Mouse (Mus musculus): ENCODE results near the gene Taf6l. TPM values are rescaled to one million over a fixed set of nuclear protein-coding genes. Genes with fewer than 3 reads are reported as not detected.
"Not testable (repeated sequence)": the region's sequence is repeated elsewhere in the genome, so short reads cannot be mapped to it uniquely, and the experiment has no call there.

Gene Taf6l
- polyA plus RNA-seq, 1 experiment from 2014 or later = 17.4 TPM

DNA sequence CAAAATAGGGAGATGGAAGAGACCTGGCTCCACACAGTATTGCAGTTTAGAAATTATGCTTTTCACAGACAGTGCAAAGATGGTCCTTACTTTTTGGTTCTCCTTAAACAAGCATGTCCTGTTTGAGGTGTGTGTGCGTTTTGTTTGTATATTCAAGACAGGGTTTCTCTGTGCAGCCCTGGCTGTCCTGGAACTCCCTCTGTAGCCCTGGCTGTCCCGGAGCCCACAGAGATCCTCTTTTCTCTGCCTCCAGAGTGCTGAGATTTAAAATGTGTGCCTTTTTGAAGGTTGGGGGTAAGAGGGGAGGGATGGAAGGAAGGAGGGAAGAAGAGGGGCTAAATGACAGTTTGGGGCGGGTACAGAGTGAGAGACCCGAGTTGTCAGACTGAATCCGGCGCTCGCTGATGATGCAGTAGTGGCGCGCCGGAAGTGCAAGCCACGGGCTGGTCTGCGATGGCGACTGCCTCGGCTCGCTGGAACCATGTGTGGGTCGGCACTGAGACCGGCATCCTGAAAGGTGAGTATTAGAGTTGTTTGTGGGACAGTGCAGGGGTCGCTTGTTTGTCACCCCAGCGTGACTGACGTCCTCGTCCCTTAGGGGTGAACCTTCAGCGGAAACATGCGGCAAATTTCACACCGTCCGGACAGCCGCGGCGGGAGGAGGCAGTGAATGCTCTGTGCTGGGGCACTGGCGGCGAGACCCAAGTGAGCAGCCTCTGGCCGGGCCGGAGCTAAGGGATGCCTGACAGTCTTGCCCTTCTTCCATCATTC lies 50.6 kb downstream of the Taf6l start, which contains the start of gene Wdr74:
Wdr74 (plus strand) TSS at position 439 of the 771 bp plus-strand sequence.
- Histone ChIP-seq H3K36me3 (ENCODE audit: control insufficient read depth, insufficient read depth) (peaks cover 26% of the 10 kb centered on the region), H3K9me3 (replicated peaks; ENCODE audit: control insufficient read depth, low read length) (no peaks in the 10 kb centered on the region), H3K4me2 (ENCODE audit: low read depth, low read length) (peak within 1 kb of the TSS; percentile 96), H3K27ac (ENCODE audit: low read length) (peak within 1 kb of the TSS; percentile 71), H3K4me3 (ENCODE audit: low read length) (peak within 1 kb of the TSS; percentile 62), H3K27me3 (ENCODE audit: control insufficient read depth, insufficient read depth, low read length) (no peaks in the 10 kb centered on the region), H3K4me1 (ENCODE audit: control insufficient read depth, insufficient read depth, low read length) (peaks cover 10% of the 10 kb centered on the region), H3K9ac (ENCODE audit: low read length) (peak within 1 kb of the TSS; percentile 88)
- peak; percentile 90 for ATAC-seq (replicated peaks; ENCODE audit: extremely low read depth, insufficient read depth, low FRiP score)
- WGBS = 0% methylated on average over 32 of the region's 32 CpGs

DNA sequence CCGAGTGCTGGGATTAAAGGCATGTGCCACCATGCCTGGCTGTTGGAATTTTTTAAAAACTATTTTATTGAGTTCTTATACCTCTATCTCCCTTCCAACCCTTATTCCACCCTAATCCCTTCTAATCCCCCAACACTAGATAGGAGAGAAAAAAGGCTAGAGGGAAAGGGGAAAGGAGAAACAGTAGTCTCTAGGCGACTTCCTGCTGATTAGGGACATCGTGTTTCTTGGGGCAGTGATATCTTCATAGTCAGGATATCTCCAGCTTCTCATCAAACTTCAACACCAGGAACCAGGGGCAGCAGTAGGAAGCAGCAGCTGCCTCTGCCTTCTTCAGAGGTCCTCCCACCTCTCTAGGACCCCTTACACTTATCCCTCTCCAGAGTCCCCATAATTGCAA lies 51.9 kb downstream of the Taf6l start:
- 49% methylated on average over 3 of the region's 3 CpGs for WGBS
- H3K4me1 ChIP-seq (ENCODE audit: control insufficient read depth, insufficient read depth, low read length) = peaks cover 8% of the 10 kb centered on the region
- ATAC-seq (replicated peaks; ENCODE audit: extremely low read depth, insufficient read depth, low FRiP score) = no peak

DNA sequence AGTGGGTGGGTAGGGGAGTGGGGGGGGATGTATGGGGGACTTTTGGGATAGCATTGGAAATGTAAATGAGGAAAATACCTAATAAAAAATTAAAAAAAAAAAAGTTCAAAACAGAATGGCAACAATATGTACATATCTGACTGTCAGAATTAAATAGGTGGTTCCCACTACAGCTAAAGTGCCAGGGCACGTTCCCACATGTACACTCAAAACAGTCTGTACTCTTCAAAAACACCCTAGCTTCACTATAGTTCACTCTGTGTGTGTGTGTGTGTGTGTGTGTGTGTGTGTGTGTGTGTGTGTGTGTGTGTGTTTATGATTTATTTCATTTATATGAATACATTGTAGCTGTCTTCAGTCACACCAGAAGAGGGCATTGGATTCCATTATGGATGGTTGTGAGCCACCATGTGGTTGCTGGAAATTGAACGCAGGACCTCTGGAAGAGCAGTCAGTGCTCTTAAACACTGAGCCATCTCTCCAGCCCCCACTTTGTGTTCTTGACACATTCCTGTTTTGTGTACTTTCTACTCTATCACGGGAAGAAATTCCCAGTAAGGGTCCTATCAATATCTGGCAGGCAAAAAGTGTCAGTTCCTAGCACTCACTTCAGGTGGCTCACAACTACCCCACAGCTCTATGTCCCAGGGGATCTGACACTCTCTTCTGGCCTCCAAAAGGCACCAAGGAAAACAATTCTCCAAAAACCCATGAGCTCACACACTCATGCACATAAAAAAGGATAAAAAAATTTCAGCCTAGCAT lies 57.7 kb downstream of the Taf6l start:
- not testable (repeated sequence) for H3K27ac ChIP-seq (ENCODE audit: low read length); H3K9ac ChIP-seq (ENCODE audit: low read length); H3K9me3 ChIP-seq (replicated peaks; ENCODE audit: control insufficient read depth, low read length); H3K4me3 ChIP-seq (ENCODE audit: low read length); H3K4me2 ChIP-seq (ENCODE audit: low read depth, low read length); ATAC-seq (replicated peaks; ENCODE audit: extremely low read depth, insufficient read depth, low FRiP score); H3K27me3 ChIP-seq (ENCODE audit: control insufficient read depth, insufficient read depth, low read length)
- Histone ChIP-seq H3K4me1 (ENCODE audit: control insufficient read depth, insufficient read depth, low read length) (peaks cover 17% of the 10 kb centered on the region), H3K36me3 (ENCODE audit: control insufficient read depth, insufficient read depth) (peaks cover 27% of the 10 kb centered on the region)
- 37% methylated on average over 3 of the region's 3 CpGs for WGBS

More for the DNA sequence above, 51.9 kb downstream of the Taf6l start:
- Histone ChIP-seq H3K27me3 (ENCODE audit: control insufficient read depth, insufficient read depth, low read length) (no peaks in the 10 kb centered on the region), H3K9ac (ENCODE audit: low read length) (no peak overlapping the region), H3K9me3 (replicated peaks; ENCODE audit: control insufficient read depth, low read length) (no peaks in the 10 kb centered on the region), H3K4me2 (ENCODE audit: low read depth, low read length) (no peak overlapping the region), H3K27ac (ENCODE audit: low read length) (no peak overlapping the region), H3K4me3 (ENCODE audit: low read length) (no peak overlapping the region), H3K36me3 (ENCODE audit: control insufficient read depth, insufficient read depth) (peaks cover 14% of the 10 kb centered on the region)

DNA sequence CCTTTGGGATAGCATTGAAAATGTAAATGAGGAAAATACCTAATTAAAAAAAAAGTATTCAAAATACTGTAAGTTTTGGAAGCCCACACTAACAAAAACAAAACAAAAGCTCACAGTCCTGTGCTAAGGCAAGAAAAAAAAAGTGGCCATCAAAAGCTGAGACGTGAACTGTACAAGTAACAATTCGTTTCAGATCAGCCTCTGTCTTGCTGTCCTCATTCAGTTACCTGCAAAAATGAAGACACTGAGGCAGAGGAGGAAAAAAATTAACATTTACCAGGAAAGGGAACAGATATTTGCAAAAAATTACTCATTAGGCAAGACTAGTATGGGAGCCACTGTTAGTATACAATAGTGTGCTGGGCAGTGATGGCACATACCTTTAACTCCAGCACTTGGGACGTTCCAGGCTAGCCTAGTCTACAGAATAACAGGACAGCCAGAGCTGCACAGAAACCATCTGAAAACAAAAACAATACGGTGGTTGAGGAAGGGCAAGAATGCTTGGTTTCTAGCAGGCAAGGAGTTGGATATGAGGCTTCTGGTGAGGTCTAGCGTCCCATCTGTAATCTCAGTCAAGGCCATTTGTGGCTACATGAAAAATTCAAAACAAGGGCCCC lies 58.6 kb downstream of the Taf6l start:
- Histone ChIP-seq H3K36me3 (ENCODE audit: control insufficient read depth, insufficient read depth) (peaks cover 27% of the 10 kb centered on the region), H3K4me1 (ENCODE audit: control insufficient read depth, insufficient read depth, low read length) (peaks cover 17% of the 10 kb centered on the region), H3K9me3 (replicated peaks; ENCODE audit: control insufficient read depth, low read length) (no peaks in the 10 kb centered on the region), H3K4me2 (ENCODE audit: low read depth, low read length) (no peak overlapping the region), H3K27me3 (ENCODE audit: control insufficient read depth, insufficient read depth, low read length) (no peaks in the 10 kb centered on the region), H3K9ac (ENCODE audit: low read length) (no peak overlapping the region), H3K27ac (ENCODE audit: low read length) (no peak overlapping the region), H3K4me3 (ENCODE audit: low read length) (no peak overlapping the region)
- no peak for ATAC-seq (replicated peaks; ENCODE audit: extremely low read depth, insufficient read depth, low FRiP score)
- 25% methylated on average over 5 of the region's 5 CpGs for WGBS

DNA sequence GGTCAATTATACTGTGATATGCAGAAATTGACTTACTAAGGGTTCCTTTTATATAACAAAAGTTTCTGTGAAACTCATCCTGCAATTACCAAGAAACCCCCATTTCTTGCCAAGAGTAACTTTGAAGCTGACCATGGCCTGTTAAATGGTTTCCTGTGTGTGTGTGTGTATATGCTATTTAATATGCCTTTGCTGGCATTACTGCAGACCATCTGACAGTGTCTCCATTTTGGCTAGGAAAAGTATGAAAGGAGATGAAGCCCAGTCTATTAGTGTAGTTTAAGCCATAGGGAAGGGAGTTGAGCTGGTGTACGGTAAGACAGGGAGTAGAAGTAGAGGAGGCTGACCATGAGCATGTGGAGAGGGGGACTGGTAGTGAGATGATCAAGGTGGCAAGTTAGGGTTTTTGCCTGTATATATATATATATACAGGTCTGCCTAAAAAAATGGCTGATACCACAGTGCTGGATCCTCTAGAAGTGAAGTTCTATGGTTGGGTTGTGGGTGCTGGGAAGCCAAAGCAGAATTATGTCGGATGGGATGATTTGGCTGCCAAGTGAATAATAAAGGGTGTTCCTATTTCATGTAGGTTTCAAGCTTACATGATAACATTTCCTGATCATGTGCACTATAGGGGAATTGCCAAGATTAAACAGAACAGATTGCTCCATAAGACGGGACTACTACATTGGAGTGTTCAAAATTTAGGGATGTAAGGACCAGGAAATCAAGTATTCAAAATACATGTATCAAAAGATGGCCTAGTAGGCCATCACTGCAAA lies 59.4 kb downstream of the Taf6l start:
- Histone ChIP-seq H3K4me3 (ENCODE audit: low read length) (no peak overlapping the region), H3K36me3 (ENCODE audit: control insufficient read depth, insufficient read depth) (peaks cover 27% of the 10 kb centered on the region), H3K4me1 (ENCODE audit: control insufficient read depth, insufficient read depth, low read length) (peaks cover 23% of the 10 kb centered on the region), H3K9me3 (replicated peaks; ENCODE audit: control insufficient read depth, low read length) (no peaks in the 10 kb centered on the region), H3K4me2 (ENCODE audit: low read depth, low read length) (no peak overlapping the region), H3K9ac (ENCODE audit: low read length) (no peak overlapping the region), H3K27ac (ENCODE audit: low read length) (no peak overlapping the region), H3K27me3 (ENCODE audit: control insufficient read depth, insufficient read depth, low read length) (no peaks in the 10 kb centered on the region)
- ATAC-seq (replicated peaks; ENCODE audit: extremely low read depth, insufficient read depth, low FRiP score) = no peak
- WGBS = 31% methylated on average over 3 of the region's 3 CpGs

DNA sequence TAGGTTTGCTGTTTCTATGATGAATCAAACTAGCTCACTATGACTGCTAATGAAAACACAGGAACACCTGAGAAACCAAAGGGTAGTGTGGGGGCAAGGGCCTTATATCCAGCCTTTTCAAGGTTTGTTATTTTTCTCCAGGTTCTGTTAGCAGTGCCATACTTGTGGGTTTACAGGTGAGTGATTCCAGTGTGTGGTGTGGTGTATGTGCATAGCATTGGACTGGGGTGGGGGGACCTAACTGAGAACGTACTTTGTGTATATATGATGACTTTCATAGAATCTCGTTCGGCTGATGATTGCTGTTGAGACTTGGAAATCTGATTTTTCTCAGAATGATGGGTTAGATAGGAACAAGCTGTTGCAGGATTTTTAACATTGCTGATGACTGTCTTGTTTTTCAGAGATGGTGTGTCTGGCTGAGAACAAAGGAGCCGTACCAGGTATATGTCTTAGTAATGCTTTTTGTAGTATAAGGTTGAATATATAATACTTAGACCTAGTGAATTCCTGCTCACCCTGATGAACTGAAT lies 61.1 kb downstream of the Taf6l start:
- peaks cover 27% of the 10 kb centered on the region for H3K36me3 ChIP-seq (ENCODE audit: control insufficient read depth, insufficient read depth)
- no peak overlapping the region for H3K27ac ChIP-seq (ENCODE audit: low read length)
- peak overlapping the region; percentile 76 for H3K4me3 ChIP-seq (ENCODE audit: low read length)
- H3K9ac ChIP-seq (ENCODE audit: low read length) = peak overlapping the region; percentile 87
- H3K27me3 ChIP-seq (ENCODE audit: control insufficient read depth, insufficient read depth, low read length) = no peaks in the 10 kb centered on the region
- ATAC-seq (replicated peaks; ENCODE audit: extremely low read depth, insufficient read depth, low FRiP score) = no peak
- peak overlapping the region; percentile 80 for H3K4me2 ChIP-seq (ENCODE audit: low read depth, low read length)
- H3K9me3 ChIP-seq (replicated peaks; ENCODE audit: control insufficient read depth, low read length) = no peaks in the 10 kb centered on the region
- H3K4me1 ChIP-seq (ENCODE audit: control insufficient read depth, insufficient read depth, low read length) = peaks cover 23% of the 10 kb centered on the region
- 55% methylated on average over 4 of the region's 4 CpGs for WGBS

Small RNAs within 50 kb of the gene (microRNA-seq; reads per million reads assigned to microRNA genes)
- not detected for gene Mir6992

Other genes starting within 250 kb of the Taf6l start
- 0.04 and 0.11 TPM in 2 replicates for gene Slc22a8, start 195.2 kb downstream of the Taf6l start, polyA plus RNA-seq (2015; fragmentation: Nextera tagmentation; extraction: Ambion mirVana)
- gene Slc22a6, start 168.4 kb downstream of the Taf6l start, polyA plus RNA-seq (2015; fragmentation: Nextera tagmentation; extraction: Ambion mirVana) = not detected in 2 replicates
- gene Chrm1, start 122.6 kb downstream of the Taf6l start, polyA plus RNA-seq (2015; fragmentation: Nextera tagmentation; extraction: Ambion mirVana) = 0.09 TPM in 2 replicates
- gene Slc3a2, start 63.0 kb downstream of the Taf6l start, polyA plus RNA-seq (2015; fragmentation: Nextera tagmentation; extraction: Ambion mirVana) = 66.4 and 68.8 TPM in 2 replicates
- gene Wdr74, start 50.6 kb downstream of the Taf6l start, polyA plus RNA-seq (2015; fragmentation: Nextera tagmentation; extraction: Ambion mirVana) = 53.5 and 54.9 TPM in 2 replicates
- gene 1700092M07Rik, start 45.7 kb downstream of the Taf6l start, polyA plus RNA-seq (2015; fragmentation: Nextera tagmentation; extraction: Ambion mirVana) = 0.63 and 0.74 TPM in 2 replicates
- gene Stx5a, start 45.0 kb downstream of the Taf6l start, polyA plus RNA-seq (2015; fragmentation: Nextera tagmentation; extraction: Ambion mirVana) = 91.5 and 91.7 TPM in 2 replicates
- 134 and 145 TPM in 2 replicates for gene Nxf1, start 29.3 kb downstream of the Taf6l start, polyA plus RNA-seq (2015; fragmentation: Nextera tagmentation; extraction: Ambion mirVana)
- 138 and 158 TPM in 2 replicates for gene Tmem223, start 15.4 kb downstream of the Taf6l start, polyA plus RNA-seq (2015; fragmentation: Nextera tagmentation; extraction: Ambion mirVana)
- 57.1 and 60.9 TPM in 2 replicates for gene Tmem179b, start 11.9 kb downstream of the Taf6l start, polyA plus RNA-seq (2015; fragmentation: Nextera tagmentation; extraction: Ambion mirVana)
- gene Polr2g, start 12.2 kb upstream of the Taf6l start, polyA plus RNA-seq (2015; fragmentation: Nextera tagmentation; extraction: Ambion mirVana) = 126 and 128 TPM in 2 replicates
- 3.5 and 4.3 TPM in 2 replicates for gene Zbtb3, start 16.1 kb upstream of the Taf6l start, polyA plus RNA-seq (2015; fragmentation: Nextera tagmentation; extraction: Ambion mirVana)
- gene Ttc9c, start 32.9 kb upstream of the Taf6l start, polyA plus RNA-seq (2015; fragmentation: Nextera tagmentation; extraction: Ambion mirVana) = 35.5 and 37.7 TPM in 2 replicates
- 3.2 and 3.3 TPM in 2 replicates for gene Hnrnpul2, start 33.6 kb upstream of the Taf6l start, polyA plus RNA-seq (2015; fragmentation: Nextera tagmentation; extraction: Ambion mirVana)
- gene AC129217.1, start 43.4 kb upstream of the Taf6l start, polyA plus RNA-seq (2015; fragmentation: Nextera tagmentation; extraction: Ambion mirVana) = not detected in 2 replicates
- gene Bscl2, start 51.0 kb upstream of the Taf6l start, polyA plus RNA-seq (2015; fragmentation: Nextera tagmentation; extraction: Ambion mirVana) = 43.9 and 44.3 TPM in 2 replicates
- 1.2 and 1.4 TPM in 2 replicates for gene Gng3, start 52.8 kb upstream of the Taf6l start, polyA plus RNA-seq (2015; fragmentation: Nextera tagmentation; extraction: Ambion mirVana)
- gene Lrrn4cl, start 64.4 kb upstream of the Taf6l start, polyA plus RNA-seq (2015; fragmentation: Nextera tagmentation; extraction: Ambion mirVana) = 1.9 and 2.8 TPM in 2 replicates
- 130 and 133 TPM in 2 replicates for gene Ubxn1, start 85.1 kb upstream of the Taf6l start, polyA plus RNA-seq (2015; fragmentation: Nextera tagmentation; extraction: Ambion mirVana)
- gene Uqcc3, start 94.5 kb upstream of the Taf6l start, polyA plus RNA-seq (2015; fragmentation: Nextera tagmentation; extraction: Ambion mirVana) = 62.7 and 64.0 TPM in 2 replicates
- gene Lbhd1, start 97.3 kb upstream of the Taf6l start, polyA plus RNA-seq (2015; fragmentation: Nextera tagmentation; extraction: Ambion mirVana) = 25.2 and 42.5 TPM in 2 replicates
- gene Gm49403, start 97.5 kb upstream of the Taf6l start, polyA plus RNA-seq (2015; fragmentation: Nextera tagmentation; extraction: Ambion mirVana) = not detected in 2 replicates
- 39.7 and 54.5 TPM in 2 replicates for gene 1810009A15Rik, start 102.4 kb upstream of the Taf6l start, polyA plus RNA-seq (2015; fragmentation: Nextera tagmentation; extraction: Ambion mirVana)
- not detected in 2 replicates for gene Gm49416, start 102.5 kb upstream of the Taf6l start, polyA plus RNA-seq (2015; fragmentation: Nextera tagmentation; extraction: Ambion mirVana)
- gene Ints5, start 106.6 kb upstream of the Taf6l start, polyA plus RNA-seq (2015; fragmentation: Nextera tagmentation; extraction: Ambion mirVana) = 24.8 and 27.6 TPM in 2 replicates
- 56.7 and 62.6 TPM in 2 replicates for gene Ganab, start 111.7 kb upstream of the Taf6l start, polyA plus RNA-seq (2015; fragmentation: Nextera tagmentation; extraction: Ambion mirVana)
- gene B3gat3, start 134.0 kb upstream of the Taf6l start, polyA plus RNA-seq (2015; fragmentation: Nextera tagmentation; extraction: Ambion mirVana) = 32.7 and 38.0 TPM in 2 replicates
- 2.2 and 2.4 TPM in 2 replicates for gene Rom1, start 142.9 kb upstream of the Taf6l start, polyA plus RNA-seq (2015; fragmentation: Nextera tagmentation; extraction: Ambion mirVana)
- gene Eml3, start 143.1 kb upstream of the Taf6l start, polyA plus RNA-seq (2015; fragmentation: Nextera tagmentation; extraction: Ambion mirVana) = 16.0 and 17.2 TPM in 2 replicates
- gene Mta2, start 155.5 kb upstream of the Taf6l start, polyA plus RNA-seq (2015; fragmentation: Nextera tagmentation; extraction: Ambion mirVana) = 92.1 and 96.0 TPM in 2 replicates
- 17.5 and 18.4 TPM in 2 replicates for gene Tut1, start 167.4 kb upstream of the Taf6l start, polyA plus RNA-seq (2015; fragmentation: Nextera tagmentation; extraction: Ambion mirVana)
- gene Eef1g, start 180.6 kb upstream of the Taf6l start, polyA plus RNA-seq (2015; fragmentation: Nextera tagmentation; extraction: Ambion mirVana) = 239 and 240 TPM in 2 replicates
- gene Ahnak, start 202.9 kb upstream of the Taf6l start, polyA plus RNA-seq (2015; fragmentation: Nextera tagmentation; extraction: Ambion mirVana) = 28.7 and 36.5 TPM in 2 replicates

Measured in heart, embryonic 16.5 days (tissue).